Mouse (Mus musculus): ENCODE results near the gene Dst.

DNA sequence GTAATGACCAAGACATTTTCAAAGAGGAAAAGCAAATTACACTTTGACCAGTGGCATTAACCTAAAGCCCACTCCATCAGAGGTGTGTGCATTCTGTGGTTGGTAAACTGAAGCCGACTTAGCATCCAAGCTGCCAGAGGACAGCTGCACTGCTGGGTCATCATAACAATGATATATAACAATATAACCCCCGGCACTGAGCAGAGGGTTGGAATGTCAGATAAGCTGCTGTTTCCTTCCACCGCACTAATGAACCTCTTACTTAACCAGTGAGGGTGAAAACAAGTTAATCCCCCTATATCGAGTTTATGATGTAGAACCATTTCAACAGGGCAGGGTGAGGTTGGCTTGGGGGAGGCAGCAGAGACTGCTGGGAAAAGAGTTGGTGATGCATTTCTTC lies 187.1 kb downstream of the Dst start:
- no peak for TF ChIP-seq RCOR1 (IDR thresholded peaks at IDR 0.05; ENCODE audit: low read depth, low read length)
- no peak for TF ChIP-seq TAL1 (IDR thresholded peaks at IDR 0.05; ENCODE audit: low read length)
- no peak for TF ChIP-seq EP300 (IDR thresholded peaks at IDR 0.05; ENCODE audit: low read depth in 1 of 2, low read length in 2 of 2)
- no peak for TF ChIP-seq TCF12 (IDR thresholded peaks at IDR 0.05; ENCODE audit: low read depth, low read length)
- no peak for TF ChIP-seq POLR2A (IDR thresholded peaks at IDR 0.05; ENCODE audit: control insufficient read depth in 1 of 2, insufficient read depth in 1 of 2, low read depth in 1 of 2, low read length in 2 of 2, poor library complexity in 1 of 2)
- no peak for TF ChIP-seq JUND (IDR thresholded peaks at IDR 0.05; ENCODE audit: low read depth, low read length)
- TF ChIP-seq MAX (IDR thresholded peaks at IDR 0.05; ENCODE audit: low read length) = no peak
- no peak for TF ChIP-seq NELFE (IDR thresholded peaks at IDR 0.05; ENCODE audit: low read depth, low read length)
- TF ChIP-seq CTCF (IDR thresholded peaks at IDR 0.05 in 2 of 3, conservative IDR thresholded peaks at IDR 0.05 in 1 of 3; ENCODE audit: control insufficient read depth in 1 of 3, insufficient read depth in 1 of 3, low read depth in 2 of 3, low read length in 3 of 3, poor library complexity in 1 of 3, severe bottlenecking in 1 of 3) = no peak
- no peak for TF ChIP-seq MYC (IDR thresholded peaks at IDR 0.05; ENCODE audit: low read depth, low read length)

All from MEL (cell line).